Mouse (Mus musculus): ENCODE measurements around the gene Plxna2. TPM values are rescaled to one million over a fixed set of nuclear protein-coding genes. Genes with fewer than 3 reads are reported as not detected.

Plxna2 gene
- polyA plus RNA-seq, 1 experiment: not detected

DNA sequence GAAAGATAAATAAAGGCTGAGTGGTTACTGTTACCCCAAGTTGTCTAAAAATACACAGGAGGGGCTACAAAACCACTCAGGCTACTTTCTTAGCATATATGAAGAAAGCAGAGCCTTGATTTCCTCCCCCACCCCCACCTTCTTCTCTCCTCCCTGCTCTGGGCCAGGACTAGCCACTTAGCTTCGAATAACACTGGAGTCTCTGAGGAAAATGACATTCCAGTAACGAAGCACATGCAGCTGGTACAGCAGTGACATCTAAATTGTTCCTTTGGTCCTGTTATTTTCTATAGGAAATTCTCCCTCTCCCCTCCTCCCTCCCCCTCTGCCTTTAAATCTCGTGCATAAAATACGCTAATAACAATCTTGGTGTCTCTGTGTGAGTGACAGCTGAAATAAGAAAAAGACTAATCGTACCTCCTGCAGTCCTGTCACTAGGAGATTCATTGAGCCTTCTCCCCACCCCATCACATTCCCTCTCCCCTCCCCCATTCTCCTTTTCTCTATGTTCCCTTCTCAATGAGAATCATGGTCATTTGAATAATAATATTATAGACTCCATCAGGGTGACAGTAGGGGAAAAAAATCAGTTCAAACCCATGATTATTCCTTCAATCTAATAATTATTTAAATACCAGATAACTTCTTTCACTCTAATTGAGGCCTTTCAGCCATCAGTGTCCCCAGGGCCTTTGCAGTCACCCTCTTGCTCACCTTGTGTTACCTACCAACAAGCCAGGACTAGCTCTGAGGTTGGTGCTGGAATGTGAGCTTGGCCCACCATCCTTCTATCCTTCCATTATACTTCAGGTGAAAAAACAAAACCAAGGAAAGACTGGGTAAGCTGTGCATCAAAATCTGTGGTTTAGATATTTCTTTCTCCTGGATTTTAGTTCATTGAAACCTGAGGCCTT, 19.6 kb downstream of the Plxna2 start:
- TF ChIP-seq GATA1 (IDR thresholded peaks at IDR 0.05; ENCODE audit: low read length): no peak

DNA sequence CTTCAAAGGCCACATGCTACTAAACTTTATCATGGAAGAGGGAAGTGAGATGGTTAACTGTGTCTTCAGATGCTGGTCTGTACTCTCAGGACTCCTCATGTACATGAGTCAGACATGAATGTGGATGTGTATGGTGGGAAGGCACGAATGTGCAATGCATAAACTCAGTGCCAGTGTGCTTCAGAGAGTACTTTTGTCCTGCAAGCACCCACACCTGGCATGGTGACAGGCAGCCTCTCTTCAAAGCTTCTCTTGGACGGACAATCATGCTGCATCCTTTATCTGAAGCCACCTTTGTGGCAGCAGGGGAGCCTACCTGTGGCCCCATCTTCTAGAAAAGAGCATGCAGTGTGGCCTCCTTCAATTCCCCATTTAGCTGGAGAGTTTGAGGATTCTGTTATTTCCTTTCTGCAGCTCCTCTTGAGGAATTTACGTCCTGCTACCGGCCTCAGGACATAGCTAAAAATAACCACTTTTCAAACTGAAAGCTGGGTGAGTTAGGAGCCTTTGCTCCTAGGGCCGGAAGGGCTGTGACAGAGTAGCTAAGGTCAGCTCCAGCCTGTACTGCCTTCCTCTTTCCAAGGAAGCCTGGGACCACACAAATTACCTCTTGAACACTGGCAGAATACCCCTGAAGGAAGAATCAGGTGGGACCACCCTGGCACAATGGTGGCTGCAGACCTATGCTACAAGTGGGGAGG, 23.7 kb downstream of the Plxna2 start:
- no peak for TF ChIP-seq GATA1 (IDR thresholded peaks at IDR 0.05; ENCODE audit: low read length)

DNA sequence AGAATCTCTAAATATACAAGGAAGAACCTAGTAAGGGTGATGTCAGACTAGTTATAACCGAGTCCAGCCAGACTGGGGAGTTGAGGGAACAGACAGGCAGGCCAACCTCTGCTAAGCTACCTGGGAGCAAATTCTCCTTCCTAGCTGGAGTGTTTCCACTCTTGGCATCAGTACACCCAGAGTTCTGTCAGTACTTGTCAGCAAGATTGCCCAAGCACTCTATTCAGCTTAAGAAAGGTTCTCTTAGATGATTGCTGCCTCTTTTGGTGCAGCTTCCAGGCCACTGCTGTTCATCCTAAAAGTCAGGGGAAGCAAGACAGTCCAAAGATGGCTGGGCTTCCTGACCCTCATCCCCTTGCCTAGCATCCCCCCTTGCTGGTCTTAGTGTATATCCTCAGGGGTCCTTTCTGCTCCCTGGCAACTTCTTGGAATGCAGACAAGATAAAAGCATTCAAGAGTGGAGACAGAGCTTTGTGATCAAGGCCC, 24.3 kb downstream of the Plxna2 start:
- TF ChIP-seq GATA1 (IDR thresholded peaks at IDR 0.05; ENCODE audit: low read length): no peak

DNA sequence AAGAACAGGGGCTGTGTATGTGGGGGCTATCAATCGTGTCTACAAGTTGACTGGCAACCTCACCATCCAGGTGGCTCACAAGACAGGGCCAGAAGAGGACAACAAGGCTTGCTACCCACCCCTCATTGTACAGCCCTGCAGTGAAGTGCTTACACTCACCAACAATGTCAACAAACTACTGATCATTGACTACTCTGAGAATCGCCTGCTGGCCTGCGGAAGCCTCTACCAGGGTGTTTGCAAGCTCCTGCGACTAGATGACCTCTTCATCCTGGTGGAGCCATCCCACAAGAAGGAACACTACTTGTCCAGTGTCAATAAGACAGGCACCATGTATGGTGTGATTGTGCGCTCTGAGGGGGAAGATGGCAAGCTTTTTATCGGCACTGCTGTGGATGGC, 25.9 kb downstream of the Plxna2 start:
- no peak for TF ChIP-seq GATA1 (IDR thresholded peaks at IDR 0.05; ENCODE audit: low read length)

DNA sequence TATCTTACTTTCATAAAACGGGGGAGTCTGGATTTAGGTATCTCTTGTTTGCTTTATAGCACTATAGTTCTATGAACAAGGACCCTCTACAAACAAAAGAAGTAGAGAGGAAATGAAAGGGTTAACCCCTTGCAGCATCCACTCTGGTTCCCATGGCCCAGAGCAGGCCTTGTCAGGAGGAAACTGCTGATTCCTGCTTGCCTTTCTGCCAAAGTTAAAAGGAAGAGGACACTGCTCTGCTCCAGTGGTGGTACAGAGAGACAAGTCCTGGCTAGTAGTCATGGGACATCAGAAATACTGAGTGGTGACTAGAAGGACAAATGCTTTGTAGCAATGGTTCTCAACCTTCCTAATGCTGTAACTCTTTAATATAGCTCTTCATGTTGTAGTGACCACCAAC, 27.9 kb downstream of the Plxna2 start:
- TF ChIP-seq GATA1 (IDR thresholded peaks at IDR 0.05; ENCODE audit: low read length): no peak

DNA sequence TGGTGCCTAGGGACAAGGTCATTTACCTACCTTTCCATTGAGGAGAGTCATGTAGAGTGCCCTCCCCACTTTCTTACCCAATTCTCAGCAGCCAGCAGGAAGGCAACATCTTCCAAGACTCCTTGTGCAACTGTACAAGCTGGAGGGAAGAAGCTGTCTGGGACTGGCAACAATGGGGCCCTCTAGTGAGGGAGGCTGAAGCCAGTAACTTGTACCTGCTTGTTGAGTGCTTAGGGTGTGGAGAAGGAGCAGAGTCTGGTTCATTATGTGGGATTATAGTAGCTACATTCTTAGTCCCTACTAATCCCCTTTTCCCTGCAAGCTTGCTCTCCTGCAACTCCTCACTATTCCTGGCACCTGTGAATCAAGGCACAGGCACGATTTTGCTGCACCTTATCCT, 32.1 kb downstream of the Plxna2 start:
- TF ChIP-seq GATA1 (IDR thresholded peaks at IDR 0.05; ENCODE audit: low read length): no peak

DNA sequence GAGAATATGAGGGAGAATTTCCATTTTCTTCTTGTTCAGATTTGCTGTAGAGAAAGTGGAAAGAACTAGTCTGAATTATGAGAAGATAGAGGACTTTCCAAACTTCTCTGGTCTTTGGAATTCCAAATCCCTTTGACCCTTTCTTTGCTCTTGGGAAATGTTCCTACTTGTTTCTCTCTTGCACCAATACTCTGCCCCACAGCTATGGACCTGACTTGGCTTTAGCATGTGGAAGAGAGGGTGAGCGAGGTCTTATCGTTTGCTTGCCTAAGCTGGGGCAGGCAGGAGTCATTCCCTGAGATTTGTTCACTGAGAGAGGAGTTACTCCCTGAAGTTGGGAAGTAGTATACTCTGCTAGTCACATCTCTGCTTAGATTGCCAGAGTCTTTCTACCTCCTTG, 32.5 kb downstream of the Plxna2 start:
- TF ChIP-seq GATA1 (IDR thresholded peaks at IDR 0.05; ENCODE audit: low read length): no peak

DNA sequence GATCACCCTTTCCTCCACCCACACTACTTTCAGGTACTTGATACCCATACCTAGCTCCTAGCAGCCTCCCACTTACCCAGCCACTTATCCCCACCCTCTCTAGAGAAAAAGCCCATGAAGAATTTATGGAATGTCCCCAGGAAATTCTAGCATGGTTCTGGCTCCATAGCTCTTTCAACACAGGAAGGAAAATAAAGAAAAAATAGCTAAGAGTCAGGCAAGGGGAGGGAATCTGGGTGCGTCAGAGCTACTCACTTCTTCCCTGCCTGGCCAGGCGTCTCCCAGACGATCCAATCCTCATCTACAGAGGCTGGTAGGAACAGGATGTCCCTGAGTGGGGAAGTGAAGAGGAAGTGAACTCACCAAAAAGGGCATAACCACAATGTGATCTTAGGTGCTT, 34.0 kb downstream of the Plxna2 start:
- TF ChIP-seq GATA1 (IDR thresholded peaks at IDR 0.05; ENCODE audit: low read length): no peak

DNA sequence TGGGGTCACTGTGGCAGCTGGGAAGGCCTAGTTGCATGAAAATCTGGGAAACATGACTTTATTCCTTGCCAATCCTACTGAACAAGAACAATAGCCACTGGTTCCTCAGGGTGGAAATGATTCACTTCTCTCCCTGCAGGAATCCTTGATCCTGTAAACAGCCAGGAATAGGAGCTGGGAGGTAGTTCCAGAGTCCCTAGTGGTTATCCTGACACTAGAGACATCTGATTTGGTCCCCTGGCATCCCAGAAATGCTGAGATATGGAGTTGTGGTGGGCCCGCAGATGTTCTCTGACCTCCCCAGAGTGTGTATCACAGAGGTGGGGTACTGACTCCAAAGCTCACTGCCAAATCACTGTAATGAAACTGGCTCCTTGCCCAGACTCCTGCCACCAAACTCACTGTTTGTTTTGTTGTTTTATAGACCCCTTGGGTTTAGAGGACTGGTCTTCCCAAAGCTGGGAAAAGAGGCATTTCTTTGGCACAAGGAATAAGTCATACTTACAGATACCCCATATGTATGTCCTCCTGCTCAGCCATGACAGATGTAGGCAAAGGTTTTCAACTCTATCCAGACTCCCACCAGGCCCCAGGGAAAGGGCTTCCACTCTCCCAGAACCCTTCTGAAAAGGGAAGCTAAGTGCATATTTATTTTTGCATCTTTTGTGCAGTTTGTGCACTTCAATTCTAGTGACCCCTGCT, 40.6 kb downstream of the Plxna2 start:
- TF ChIP-seq GATA1 (IDR thresholded peaks at IDR 0.05; ENCODE audit: low read length): no peak

DNA sequence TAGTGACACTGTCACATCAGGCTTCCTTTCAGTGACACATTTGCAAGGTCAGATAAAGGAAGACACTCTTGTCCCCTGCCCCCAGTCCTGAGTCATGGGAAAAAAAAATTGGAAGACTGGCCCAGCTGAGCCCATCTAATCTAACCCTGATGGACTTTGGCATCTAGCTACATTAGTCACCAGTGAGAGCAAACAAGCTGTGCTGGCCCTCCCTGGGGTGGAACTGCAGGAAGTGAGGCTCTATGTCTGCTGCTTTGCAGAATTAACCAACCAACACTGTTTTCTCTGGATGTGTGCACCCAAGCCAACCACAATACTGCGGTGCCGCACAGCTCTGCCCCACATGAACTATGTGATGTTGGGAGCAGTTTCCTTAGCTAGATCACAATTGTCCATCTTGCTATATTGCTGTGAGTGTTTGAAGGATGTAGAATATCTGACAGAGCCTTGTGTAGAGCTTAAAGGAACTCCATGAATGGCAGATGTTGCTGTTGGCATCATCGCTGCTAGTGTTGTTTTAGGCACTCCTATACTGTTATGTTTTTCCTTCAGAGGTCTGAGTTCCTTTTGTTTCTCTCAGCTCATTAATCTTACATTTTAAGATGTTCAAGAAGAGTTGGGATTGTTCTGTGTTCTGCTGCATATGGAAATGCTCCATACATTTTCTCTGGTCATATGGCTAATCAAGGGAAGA, 42.6 kb downstream of the Plxna2 start:
- TF ChIP-seq GATA1 (IDR thresholded peaks at IDR 0.05; ENCODE audit: low read length): no peak

DNA sequence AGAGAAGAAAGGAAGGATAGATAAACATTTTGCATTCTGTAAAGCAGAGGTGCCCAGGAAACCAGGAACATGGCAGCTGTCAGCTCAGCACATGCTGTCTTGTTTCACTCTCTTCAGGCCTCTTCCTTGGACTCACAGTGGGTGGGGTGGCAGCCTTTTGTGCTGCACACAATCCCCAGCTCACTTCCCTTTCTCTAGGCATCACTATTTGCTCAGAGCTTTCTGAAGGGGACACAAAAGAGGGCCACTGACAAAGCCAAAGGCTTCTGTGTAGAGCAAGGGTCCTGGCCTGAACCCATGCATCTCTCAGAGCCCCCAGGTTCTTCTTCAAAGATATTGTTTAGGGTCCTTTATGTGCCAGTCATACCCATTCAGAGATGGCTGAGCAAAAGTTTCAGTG, 45.0 kb downstream of the Plxna2 start:
- no peak for TF ChIP-seq GATA1 (IDR thresholded peaks at IDR 0.05; ENCODE audit: low read length)

DNA sequence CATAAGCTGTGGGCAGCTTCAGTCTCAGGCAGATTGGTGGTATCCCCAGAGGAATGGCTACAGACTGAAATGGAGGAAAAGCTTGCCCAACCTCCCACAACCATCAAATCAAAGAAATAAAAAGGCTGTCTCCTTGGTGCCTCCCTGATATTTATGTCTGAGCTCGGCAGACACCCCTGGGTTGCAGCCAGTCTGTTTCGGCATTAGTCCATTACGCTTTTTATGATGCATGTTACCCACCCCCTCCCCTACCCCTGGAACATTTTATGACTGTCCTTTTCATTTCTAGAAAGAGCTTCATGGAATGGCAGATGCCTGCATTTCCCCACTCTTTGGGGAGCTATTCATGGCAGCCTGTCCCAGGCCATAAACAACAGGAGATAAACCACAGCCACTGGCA, 47.7 kb downstream of the Plxna2 start:
- TF ChIP-seq GATA1 (IDR thresholded peaks at IDR 0.05; ENCODE audit: low read length): no peak

DNA sequence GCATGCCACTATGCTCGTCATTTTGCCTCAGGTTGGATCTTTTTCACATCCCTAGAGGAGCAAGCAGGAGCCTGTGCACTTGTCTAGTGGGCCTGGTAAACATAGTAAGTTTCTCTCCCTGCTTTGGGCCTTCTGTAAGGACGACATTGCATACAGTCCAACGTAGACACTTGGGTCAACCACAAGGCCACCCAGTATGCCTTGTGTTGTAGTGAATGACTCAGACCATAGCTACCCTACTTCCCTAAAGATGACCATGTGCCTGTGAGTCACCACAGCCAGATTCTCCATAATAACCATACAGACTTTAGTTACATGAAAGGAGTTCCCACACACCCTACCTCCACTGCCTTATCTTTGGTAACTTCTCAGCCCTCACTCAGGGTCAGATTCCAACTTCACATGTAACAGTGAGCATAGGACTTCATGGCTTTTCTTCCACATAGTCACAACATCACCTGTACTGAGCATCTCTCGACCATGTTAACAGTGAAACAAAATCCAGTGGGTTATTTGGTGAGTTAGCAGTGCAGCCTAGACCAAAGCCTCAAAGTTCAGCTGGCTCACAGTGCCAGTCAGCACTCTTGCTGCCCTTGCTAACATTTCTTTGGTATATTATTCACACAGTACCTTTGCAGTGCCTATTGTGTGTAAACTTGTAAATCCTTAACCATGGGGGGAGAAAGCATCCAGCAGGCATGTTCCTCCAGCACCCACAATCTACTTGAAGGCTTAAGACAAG, 53.9 kb downstream of the Plxna2 start:
- no peak for TF ChIP-seq GATA1 (IDR thresholded peaks at IDR 0.05; ENCODE audit: low read length)

DNA sequence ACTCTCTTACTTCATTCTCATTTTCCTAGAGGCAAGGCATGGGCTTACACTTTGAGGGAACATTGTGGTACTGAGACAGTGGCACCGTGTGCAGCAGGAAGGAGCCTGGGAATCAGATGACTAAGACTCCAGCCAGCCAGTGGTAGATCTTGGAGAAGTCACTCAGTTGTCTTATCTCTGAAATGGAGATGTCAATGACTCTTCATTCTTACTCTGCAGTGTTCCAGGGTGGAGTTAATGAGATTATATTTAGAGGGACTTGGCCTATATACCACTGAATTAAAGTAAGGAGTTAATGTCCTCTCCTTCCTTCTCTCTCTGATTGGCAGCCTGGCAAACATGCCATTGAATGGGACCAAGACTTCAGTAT, 54.5 kb downstream of the Plxna2 start:
- TF ChIP-seq GATA1 (IDR thresholded peaks at IDR 0.05; ENCODE audit: low read length): no peak

DNA sequence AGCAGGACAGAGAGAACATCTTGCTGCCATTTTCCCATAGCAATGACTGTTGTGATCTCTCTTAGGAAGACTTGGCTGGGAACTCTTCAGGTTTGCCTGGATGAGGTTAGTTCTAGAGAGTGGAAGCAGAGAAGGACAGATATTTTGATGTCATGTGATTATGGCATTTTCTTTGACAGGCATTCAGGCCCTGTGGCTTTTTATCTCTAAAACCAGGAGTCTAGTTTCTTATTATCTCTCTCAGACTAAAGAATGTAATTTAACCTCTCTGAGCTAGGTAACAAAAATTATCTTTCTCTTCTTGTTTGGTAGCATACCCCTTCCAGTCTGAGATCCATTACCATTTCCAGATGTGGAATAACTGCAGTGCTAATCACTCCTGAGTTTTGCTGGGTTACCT, 55.2 kb downstream of the Plxna2 start:
- no peak for TF ChIP-seq GATA1 (IDR thresholded peaks at IDR 0.05; ENCODE audit: low read length)

Data from G1E-ER4 (cell line).